Mouse (Mus musculus): ENCODE results near the gene Tmem205. TPM values are rescaled to one million over a fixed set of nuclear protein-coding genes. Genes with fewer than 3 reads are reported as not detected.

Tmem205 gene
- total RNA-seq, 2 experiments from 2014 or later, result 35.7 to 37.0 TPM

- DNase-seq (ENCODE audit: low spot score in 2 of 2), result no peak
These were observed 20.3 kb upstream of the Tmem205 start for GRCm38 (mm10) chr9:21947540-21948130.

DNA sequence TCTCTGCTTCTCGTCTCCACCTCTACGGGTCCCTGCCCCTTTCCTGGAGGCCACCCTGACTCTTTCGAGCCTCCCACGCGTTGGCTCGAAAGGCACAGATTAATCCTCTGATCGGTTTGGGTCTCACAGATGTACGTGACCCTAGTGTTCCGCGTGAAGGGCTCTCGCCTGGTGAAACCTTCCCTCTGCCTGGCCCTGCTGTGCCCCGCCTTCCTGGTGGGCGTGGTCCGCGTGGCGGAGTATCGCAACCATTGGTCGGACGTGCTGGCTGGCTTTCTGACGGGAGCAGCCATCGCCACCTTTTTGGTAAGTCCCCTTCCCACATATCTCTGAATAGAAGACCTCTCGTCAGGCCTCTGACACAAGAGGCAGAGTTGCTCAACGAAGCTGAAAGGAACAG is 16.9 kb upstream of the Tmem205 start:
- DNase-seq (ENCODE audit: low spot score in 2 of 2), result no peak

DNA sequence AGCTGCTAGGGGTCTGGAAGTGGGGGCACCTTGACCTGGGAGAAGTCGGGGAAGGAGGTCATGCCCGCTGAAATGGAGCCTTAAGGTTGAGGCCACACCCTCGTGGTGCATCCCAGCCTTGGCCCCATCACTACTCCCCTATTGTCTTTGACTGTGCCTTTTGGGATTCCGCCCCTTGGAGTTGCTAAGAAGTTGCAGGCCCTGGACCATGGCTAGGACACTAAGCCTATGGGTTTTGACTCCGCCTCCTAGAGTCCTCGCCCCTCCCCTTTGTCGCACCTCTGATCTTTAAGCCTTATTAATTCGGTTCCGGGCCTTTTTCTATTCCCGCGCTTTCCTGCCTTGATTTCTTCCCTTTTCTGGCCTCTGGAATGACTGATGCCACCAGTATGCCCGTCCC is 16.3 kb upstream of the Tmem205 start:
- no peak for DNase-seq (ENCODE audit: low spot score in 2 of 2)

GRCm38 (mm10) chr9:21943046-21943445 is 15.7 kb upstream of the Tmem205 start:
- DNase-seq (ENCODE audit: low spot score in 2 of 2), result no peak

GRCm38 (mm10) chr9:21938234-21938855 is 11.0 kb upstream of the Tmem205 start:
- DNase-seq (ENCODE audit: low spot score in 2 of 2), result no peak

DNA sequence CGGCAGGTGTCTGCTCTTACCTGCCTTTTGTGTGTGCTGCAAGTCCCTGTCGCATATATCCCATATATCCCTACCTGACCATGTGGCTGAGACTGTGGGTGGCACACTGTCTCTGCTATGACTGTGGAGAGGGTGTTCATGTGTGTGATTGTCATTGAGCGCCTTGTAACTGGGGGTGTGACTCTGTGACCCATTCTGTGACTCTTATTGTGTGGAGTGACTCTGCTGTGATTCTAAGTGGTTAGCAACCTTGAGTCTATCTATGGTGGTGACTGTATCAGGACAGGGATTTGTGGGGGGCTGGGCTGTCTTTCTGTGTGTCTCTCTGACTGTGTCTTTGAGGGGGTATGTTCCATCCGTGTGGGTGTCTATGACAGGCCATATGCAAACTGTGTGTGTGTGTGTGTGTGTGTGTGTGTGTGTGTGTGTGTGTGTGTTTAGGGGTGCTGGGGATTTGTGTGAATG is 10.4 kb upstream of the Tmem205 start:
- peak in 1 of 2 experiments; percentile 57 for DNase-seq (ENCODE audit: low spot score in 2 of 2)

DNA sequence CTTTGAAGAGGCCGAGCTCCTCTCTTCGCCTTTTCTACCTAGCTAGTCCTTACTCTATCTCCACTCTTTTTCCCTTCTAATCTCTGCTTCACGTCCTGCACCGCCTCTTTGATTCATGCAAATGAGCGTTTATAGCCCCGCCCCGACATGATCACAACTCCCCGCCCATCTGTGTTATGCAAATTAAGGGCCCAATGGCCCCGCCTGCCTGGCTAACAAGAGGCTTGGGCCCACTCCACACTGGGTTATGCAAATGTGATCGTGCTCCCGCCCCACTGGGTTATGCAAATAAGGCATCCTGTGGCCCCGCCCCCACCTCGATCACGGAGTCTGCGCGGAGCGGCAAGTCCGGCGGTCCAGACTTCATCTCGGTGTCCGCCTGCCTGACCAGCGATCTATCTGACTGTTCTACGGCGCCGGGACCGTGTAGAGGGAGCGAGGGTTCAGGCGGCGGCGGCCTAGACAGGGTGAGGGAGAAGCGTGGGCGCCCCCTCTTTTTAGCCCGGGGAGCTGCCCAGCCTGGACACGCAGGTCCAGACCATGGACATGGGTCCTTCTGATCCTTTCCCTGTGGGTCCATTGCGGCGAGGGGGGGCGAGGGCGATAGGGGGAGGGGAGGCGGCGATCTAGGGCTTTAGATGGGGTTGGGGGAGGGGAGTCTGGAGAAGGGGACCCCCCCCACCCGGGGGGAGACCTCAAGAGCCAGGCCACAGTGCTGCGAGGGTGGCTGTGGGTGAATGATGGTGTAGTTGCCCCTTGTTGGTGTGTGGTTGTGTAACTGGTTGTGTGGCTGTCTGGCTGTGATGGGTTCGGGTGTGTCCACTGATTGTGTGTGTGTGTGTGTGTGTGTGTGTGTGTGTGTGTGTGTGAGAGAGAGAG is 9.6 kb upstream of the Tmem205 start, which contains the start of gene Plppr2:
Gene Plppr2 (plus strand): TSS at position 342 of the 879 bp plus-strand sequence.
- DNase-seq (ENCODE audit: low spot score in 2 of 2), result peak; percentile 96 to 99

- DNase-seq (ENCODE audit: low spot score in 2 of 2), result no peak
These were observed 8.2 kb upstream of the Tmem205 start for GRCm38 (mm10) chr9:21935466-21936131.

DNA sequence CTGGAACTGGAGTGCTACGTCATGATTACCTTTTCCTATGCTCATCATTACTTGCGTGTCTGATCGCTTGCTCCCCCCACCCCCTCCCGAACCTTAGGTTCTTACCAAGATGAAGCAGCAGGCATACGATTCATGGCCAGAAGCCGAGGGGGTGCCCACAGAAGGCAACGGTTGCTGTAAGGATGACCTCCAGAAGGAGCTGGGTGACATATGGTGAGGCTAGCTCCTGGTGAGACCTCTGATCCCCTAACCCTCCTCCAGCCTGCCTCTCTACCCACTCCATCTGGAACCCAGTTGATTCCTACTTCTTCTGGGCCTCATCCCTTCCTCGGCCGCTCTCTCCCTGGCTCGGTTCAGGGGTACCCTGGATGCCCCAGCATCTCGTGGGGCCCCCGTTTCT is 6.7 kb upstream of the Tmem205 start:
- DNase-seq (ENCODE audit: low spot score in 2 of 2), result no peak

GRCm38 (mm10) chr9:21932445-21933137 is 5.2 kb upstream of the Tmem205 start:
- no peak for DNase-seq (ENCODE audit: low spot score in 2 of 2)

DNA sequence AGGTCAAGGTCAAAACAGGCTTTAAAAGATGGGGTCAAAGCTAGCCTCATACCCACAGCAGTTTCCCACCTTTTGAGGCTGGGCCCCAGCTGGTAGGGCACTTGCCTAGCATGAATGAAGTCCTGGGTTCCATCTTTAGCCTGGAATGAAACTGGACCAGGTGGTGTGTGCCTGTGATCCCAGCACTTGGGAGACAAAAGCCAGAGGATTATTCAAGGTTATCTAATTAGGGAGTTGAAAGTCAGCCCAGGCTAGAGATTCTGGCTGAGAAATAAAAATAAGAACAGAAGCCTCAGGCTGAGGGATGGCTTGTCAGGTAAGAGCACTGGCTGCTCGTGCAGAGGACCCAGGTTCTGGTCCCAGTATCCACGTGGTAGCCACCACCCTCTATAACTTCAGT is 4.7 kb upstream of the Tmem205 start:
- DNase-seq (ENCODE audit: low spot score in 2 of 2), result no peak

DNA sequence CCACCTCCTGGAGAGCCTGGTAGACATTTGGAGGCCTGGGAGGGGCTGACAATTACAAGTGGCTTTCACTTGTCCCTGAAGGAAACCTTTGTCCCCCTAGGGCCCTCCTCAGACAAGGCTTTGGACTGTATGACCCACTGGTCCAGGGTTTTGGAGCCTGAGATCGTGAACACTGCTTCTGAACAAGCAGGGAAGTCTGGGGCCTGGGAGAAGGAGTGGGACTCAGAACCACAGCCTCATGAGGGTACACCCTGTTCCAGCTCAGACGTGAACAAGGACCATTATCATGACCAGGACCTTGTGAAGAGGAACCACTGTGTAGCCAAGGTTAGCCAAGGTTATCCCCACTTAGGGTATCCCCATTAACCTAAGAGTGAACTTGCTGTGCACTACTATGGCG is 1.9 kb upstream of the Tmem205 start:
- no peak for DNase-seq (ENCODE audit: low spot score in 2 of 2)

DNA sequence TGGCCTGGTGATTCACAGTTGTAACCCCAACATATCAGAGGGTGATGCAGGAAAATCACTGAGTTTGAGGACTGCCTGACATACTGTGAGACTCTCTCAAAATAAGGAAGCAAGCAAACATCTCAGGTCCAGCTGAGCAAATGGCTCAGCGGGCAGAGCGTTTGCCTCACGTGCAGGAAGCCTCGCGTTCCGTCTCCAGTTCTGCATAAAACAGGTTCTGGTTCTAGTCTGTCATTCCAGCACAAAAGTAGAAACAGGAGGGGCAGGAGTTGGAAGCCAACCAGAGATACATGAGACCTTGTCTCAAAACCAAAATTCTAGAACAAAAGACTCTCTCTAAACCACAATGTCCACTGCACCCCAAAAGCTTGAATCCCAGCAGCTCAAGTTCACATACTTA is 572 bp downstream of the Tmem205 start:
- no peak for DNase-seq (ENCODE audit: low spot score in 2 of 2)

GRCm38 (mm10) chr9:21926155-21926554 is 1.2 kb downstream of the Tmem205 start:
- no peak for DNase-seq (ENCODE audit: low spot score in 2 of 2)

GRCm38 (mm10) chr9:21925506-21925905 is 1.9 kb downstream of the Tmem205 start:
- DNase-seq (ENCODE audit: low spot score in 2 of 2), result no peak

GRCm38 (mm10) chr9:21925034-21925433 is 2.3 kb downstream of the Tmem205 start:
- no peak for DNase-seq (ENCODE audit: low spot score in 2 of 2)

DNA sequence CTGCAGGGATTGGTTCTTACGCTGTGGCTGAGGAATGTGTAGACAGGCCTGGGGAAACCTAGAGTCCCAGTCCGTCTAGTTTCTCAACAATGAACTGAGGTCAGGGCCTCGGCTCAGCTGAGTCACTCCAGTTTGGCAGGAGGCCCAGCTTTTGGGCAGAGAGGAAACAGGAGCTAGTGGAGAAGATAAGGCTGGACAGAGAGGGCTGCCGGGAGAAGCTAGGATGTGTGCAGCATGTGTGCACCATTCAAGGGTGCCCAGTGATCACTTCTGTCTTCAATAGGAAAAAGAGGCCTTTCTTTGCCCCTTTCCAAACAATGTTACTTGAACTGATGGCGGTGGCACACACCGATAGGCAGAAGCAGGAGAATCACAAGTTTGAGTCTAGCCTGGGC is 3.3 kb downstream of the Tmem205 start:
- no peak for DNase-seq (ENCODE audit: low spot score in 2 of 2)

DNA sequence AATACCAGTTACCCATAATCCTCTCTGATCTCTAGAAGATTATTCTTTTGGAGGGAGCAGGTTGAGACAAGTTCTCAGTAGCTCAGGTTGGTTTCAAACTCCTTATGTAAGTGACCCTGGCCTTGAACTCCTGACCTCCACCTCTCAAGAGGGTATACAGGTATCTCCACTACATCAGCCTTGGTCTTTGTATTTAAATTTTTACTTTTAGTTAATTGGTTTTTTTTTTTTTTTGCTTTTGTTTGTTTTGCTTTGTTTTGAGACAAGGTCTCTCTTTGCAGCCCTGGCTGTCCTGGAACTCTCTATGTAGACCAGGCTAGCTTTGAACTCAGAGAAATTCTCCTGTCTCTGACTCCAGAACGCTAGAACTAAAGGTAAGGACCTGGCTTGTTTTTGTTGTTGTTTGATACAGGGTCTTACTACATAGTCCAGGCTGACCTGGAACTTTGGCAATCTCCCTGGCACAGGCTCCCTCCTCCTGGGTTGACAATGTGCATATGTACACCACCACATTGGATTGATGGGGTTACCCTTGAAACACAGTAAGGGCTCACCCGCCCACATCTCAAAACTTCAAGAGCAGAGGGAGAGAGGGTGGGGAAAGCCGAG is 3.8 kb downstream of the Tmem205 start:
- DNase-seq (ENCODE audit: low spot score in 2 of 2), result no peak

DNA sequence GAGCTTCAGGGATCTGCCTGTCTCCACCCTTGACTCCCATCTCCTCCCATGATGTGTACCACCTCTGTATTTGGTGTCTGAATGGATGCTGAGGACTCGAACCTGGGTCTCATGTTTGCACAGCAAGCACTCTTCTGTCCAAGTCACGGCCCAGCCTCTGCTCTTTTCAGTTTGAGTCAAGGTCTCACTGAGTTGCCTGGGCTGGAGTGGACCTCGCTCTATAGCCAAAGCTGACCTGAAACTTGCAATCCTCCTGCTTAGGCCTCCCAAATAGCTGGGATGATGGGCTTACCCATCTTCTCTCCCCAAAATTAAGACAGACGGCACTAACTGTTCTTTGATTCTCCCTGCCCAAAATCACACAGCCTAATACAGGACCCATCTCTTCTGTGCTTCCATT is 4.3 kb downstream of the Tmem205 start:
- no peak for DNase-seq (ENCODE audit: low spot score in 2 of 2)

DNA sequence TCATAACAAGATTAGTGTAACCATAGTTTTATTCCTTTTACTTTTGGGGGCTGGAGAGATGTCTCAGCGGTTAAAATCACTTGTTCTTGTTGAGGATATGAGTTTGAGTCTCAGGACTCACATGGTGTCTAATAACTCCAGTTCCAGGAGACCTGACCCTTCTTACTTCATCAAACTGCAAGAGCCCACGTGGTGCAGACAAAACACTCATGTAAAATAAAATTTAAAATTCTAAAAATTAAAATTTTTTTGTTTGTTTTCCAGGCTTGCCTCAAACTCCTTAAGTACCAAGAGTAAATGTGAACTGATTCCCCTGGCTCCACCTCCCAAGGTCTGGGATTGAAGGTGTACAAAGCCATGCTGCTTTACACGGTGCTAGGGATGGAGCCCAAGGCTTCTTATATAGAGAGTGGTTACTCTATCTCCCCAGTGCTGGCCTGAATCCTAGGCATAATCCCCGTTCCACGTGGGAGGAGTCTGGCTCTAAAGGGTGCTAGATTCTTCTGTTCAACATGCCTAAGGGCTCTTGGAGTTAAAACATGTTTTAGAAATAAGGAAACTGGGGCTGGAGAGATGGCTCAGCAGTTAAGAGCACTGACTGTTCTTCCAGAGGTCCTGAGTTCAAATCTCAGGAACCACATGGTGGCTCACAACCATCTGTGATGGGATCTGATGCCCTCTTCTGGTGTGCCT is 8.5 kb downstream of the Tmem205 start:
- no peak for DNase-seq (ENCODE audit: low spot score in 2 of 2)

All from layer of hippocampus, postnatal 14 days (tissue).